Mouse (Mus musculus) ES-E14 (cell line): ENCODE data around the gene Fam84b. TPM values are rescaled to one million over a fixed set of nuclear protein-coding genes. Genes with fewer than 3 reads are reported as not detected.

ENCODE experiments used
- DNase-seq: peaks from one replicate; pipeline ENCODE4 v3.0.0-alpha.2; 2013; ENCODE audit warnings: low read depth, low spot score
- H3K27ac ChIP-seq: 2 replicates; pipeline ENCODE4 v1.5.1; 2012; ENCODE audit warnings: low read depth, mild to moderate bottlenecking, low read length, moderate library complexity, mixed read lengths; ENCODE audit not compliant: poor library complexity, insufficient read depth, severe bottlenecking
- H3K36me3 ChIP-seq: 2 replicates; pipeline ENCODE4 v1.6.1; 2012; ENCODE audit warnings: mild to moderate bottlenecking, low read length, moderate library complexity, mixed read lengths; ENCODE audit not compliant: control insufficient read depth, poor library complexity, insufficient read depth, severe bottlenecking
- H3K4me1 ChIP-seq, 2 experiments: fragments of 150-350 bp in 1 of 2; sonication (generic) in 1 of 2; 2 replicates each; pipeline ENCODE4 v1.6.1; 2012; ENCODE audit warnings: low read length in 2 of 2, mild to moderate bottlenecking in 1 of 2, mixed read lengths in 1 of 2; ENCODE audit not compliant: control insufficient read depth in 2 of 2, insufficient read depth in 2 of 2, poor library complexity in 1 of 2
- H3K4me3 ChIP-seq, 2 experiments: fragments of 150-350 bp in 1 of 2; sonication (generic) in 1 of 2; 2 replicates each; pipeline ENCODE4 v1.5.1; 2012; ENCODE audit warnings: low read length in 2 of 2, low read depth in 1 of 2, mild to moderate bottlenecking in 1 of 2, mixed read lengths in 1 of 2; ENCODE audit not compliant: insufficient read depth in 1 of 2, poor library complexity in 1 of 2, severe bottlenecking in 1 of 2
- H3K9ac ChIP-seq: 2 replicates; pipeline ENCODE4 v1.6.1; 2012; ENCODE audit warnings: low read depth, mild to moderate bottlenecking, low read length, mixed read lengths; ENCODE audit not compliant: poor library complexity, insufficient read depth, severe bottlenecking
- H3K9me3 ChIP-seq: fragments of 150-350 bp; sonication (generic); 2 replicates; pipeline ENCODE4 v1.6.1; 2012; ENCODE audit warnings: low read depth, mild to moderate bottlenecking, low read length; ENCODE audit not compliant: control insufficient read depth, insufficient read depth
- CHD2 ChIP-seq: IDR thresholded peaks from 2 replicates; pipeline ENCODE4 v1.6.1; 2014; ENCODE audit warnings: mild to moderate bottlenecking, low read depth, low read length, inconsistent platforms
- HCFC1 ChIP-seq: IDR thresholded peaks from 2 replicates; pipeline ENCODE4 v1.6.1; 2012; ENCODE audit warnings: low read length, inconsistent platforms, borderline replicate concordance; ENCODE audit not compliant: insufficient read depth
- MAFK ChIP-seq: IDR thresholded peaks from 2 replicates; pipeline ENCODE4 v1.6.1; 2014; ENCODE audit warnings: mild to moderate bottlenecking, low read depth, low read length, inconsistent platforms; ENCODE audit not compliant: insufficient read depth
- ZC3H11A ChIP-seq: IDR thresholded peaks from 2 replicates; pipeline ENCODE4 v1.6.1; 2012; ENCODE audit warnings: low read depth, mild to moderate bottlenecking, inconsistent platforms, low read length, borderline replicate concordance
- ZNF384 ChIP-seq: IDR thresholded peaks from 2 replicates; pipeline ENCODE4 v1.6.1; 2012; ENCODE audit warnings: low read depth, low read length, inconsistent platforms
- in situ Hi-C, 2 experiments: fragments of 600-800 bp; cut with MboI; formaldehyde crosslinking; loops; one replicate each; pipeline ENCODE4 v1.15.1; 2025; ENCODE audit warnings: low sequenced_read_pairs in 2 of 2, inconsistent platforms in 1 of 2; ENCODE audit not compliant: unreplicated experiment in 2 of 2
- total RNA-seq: library from RNA; depleted of rRNA; stranded (reverse); fragments of 300-350 nt; gene quantifications from 2 replicates; pipeline ENCODE4 v1.2.3, GENCODE M21; 2012; rRNA removed

Gene Fam84b
- total RNA-seq: 3.1 and 3.7 TPM in 2 replicates

DNA sequence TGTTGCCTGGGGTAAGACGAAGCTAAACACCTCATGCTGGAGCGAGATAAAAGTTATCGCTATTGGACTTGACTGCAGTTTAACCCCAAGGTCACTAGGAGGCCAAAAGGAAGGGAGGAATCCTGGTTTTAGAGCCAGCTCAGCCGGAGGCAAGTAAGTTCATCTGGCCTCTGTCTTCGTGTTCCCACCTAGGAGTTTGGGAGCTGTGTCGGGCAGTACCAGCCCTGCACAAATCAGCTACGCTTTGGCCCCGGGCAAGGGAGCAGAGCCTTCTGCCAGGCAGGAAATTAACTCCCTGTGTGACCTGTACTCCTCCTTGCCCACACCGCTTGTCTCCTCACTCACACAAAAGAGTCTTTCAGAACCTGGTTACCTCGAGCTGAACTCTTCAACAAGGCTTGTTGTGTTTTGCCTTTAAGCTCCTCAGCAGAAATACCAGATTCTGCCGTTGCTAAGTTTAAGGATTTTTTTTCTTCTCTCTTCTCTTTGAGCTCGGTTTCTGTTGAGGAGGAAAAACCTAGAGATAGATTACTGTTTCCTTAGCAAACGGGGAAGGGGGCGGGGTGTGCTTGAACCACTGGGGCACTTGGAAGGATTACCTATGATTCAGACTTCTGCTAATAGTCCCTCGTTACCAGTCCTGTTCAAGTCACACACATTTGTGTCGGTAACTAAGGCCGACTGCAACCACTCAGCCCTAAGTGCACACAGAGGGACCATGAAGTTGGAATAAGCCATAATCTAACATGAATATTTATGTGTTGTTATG, at the start of gene Fam84b:
Gene Fam84b, minus strand, starts transcription at position 548 of the 769 bp plus-strand sequence.
- Histone ChIP-seq H3K9me3 (no peaks in the 10 kb centered on the region), H3K4me1 (no peaks in the 10 kb centered on the region), H3K27ac (no peak within 1 kb of the TSS), H3K4me3 (no peak within 1 kb of the TSS), H3K9ac (no peak within 1 kb of the TSS), H3K36me3 (no peaks in the 10 kb centered on the region)
- DNase-seq: no peak
- in situ Hi-C loops: no loop called here
- TF ChIP-seq CHD2 (no peak), HCFC1 (no peak), ZNF384 (no peak)

DNA sequence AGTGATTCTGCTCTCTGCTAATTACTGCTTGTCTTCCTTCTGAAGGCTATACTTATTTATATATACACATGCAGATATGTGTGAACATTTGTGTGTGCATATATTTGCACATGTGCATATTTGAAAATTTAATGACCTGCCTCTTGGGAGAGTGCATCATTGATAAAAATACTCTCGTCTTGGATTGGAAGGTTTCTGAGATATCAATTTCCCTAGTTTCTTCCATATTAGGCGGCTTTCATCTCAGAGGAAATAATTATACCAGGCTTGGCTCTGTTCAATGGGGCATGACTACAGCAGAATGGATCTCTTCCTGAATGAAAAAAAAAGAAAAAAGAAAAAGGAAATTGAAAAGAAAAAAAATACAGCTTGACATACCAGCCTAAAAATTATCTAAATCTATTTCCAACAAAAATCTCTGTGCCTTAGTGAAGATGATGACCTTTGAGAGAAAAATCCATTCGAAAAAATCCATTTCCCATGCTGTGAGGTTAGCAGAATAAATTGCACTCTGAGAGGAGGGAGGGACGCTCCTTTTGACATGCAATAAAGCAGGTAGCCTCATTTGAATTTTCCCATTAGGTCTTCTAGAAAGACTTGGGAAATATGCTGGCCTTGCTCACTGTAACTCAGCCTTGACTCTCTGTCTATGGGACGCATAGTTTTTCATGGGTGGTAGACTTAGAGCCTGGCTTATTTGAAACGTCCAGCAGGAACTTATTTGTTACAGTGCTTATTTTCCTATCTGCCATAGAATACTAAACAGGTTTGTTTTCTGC, 44.8 kb upstream of the Fam84b start:
- no peak overlapping the region for H3K27ac ChIP-seq
- no peak for DNase-seq
- H3K4me3 ChIP-seq: no peak overlapping the region
- no peaks in the 10 kb centered on the region for H3K36me3 ChIP-seq
- no peaks in the 10 kb centered on the region for H3K4me1 ChIP-seq
- TF ChIP-seq MAFK (no peak), ZC3H11A (no peak), ZNF384 (no peak), HCFC1 (no peak), CHD2 (no peak)
- in situ Hi-C loops: no loop called here
- no peak overlapping the region for H3K9ac ChIP-seq
- no peaks in the 10 kb centered on the region for H3K9me3 ChIP-seq

DNA sequence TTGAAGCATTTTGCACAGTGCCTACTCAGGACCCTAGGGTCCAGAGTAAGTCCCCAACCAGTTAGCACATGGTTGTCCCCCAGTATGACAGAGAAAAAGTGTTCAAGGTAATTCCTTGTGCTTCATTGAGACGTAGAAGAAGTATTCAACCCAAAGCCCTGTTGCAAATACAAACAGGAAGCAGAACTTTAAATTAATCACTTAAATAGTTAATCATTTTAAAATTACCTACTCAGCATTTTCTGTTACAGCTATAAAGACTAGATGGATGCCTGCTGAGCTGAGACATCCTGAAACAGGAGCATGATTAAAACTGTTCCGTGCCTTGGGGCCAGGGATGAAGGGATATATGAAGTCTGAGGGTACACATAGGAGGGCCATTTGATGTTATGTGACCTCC, 42.5 kb upstream of the Fam84b start:
- in situ Hi-C loops: no loop called here

DNA sequence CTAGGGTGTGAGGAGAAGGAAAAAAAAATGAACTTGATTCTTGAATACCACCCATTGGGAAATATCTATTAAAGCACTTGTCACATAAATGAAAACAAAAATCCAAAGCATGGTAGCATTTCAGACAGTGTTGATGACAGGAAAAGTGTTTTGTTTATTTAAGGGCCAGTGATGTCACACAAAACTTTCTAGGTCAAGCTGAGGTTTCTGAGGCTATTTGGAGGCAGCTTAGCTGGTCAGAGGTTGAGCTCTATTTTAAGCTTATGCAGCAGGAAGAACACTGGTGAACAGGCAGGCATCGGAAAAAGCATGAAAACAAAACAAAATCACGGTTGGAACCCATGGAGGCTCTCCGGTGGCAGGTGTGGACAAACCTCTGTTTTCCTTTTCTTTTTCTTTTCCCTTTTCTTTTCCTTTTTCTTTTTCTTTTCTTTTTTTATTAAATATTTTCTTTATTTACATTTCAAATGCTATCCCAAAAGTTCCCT, 39.4 kb upstream of the Fam84b start:
- TF ChIP-seq MAFK (no peak), HCFC1 (no peak), ZC3H11A (no peak), CHD2 (no peak), ZNF384 (no peak)
- in situ Hi-C loops: no loop called here
- Histone ChIP-seq H3K4me3 (no peak overlapping the region), H3K36me3 (no peaks in the 10 kb centered on the region), H3K9me3 (no peaks in the 10 kb centered on the region), H3K9ac (no peak overlapping the region), H3K27ac (no peak overlapping the region), H3K4me1 (no peaks in the 10 kb centered on the region)
- DNase-seq: no peak

More for the DNA sequence above, 42.5 kb upstream of the Fam84b start:
- Histone ChIP-seq H3K9me3 (no peaks in the 10 kb centered on the region), H3K36me3 (no peaks in the 10 kb centered on the region), H3K27ac (no peak overlapping the region), H3K4me1 (no peaks in the 10 kb centered on the region), H3K9ac (no peak overlapping the region), H3K4me3 (no peak overlapping the region)
- TF ChIP-seq MAFK (peak; percentile 60; the same call in 1 of the 2 replicates), ZC3H11A (no peak)
- DNase-seq: no peak
